Mouse (Mus musculus): Measurements from ENCODE around the gene Adssl1. TPM values are rescaled to one million over a fixed set of nuclear protein-coding genes. Genes with fewer than 3 reads are reported as not detected.
A peak's percentile ranks its signal among the peaks of the same experiment; 100 is the strongest.

Gene Adssl1
- polyA plus RNA-seq, 2 experiments from 2014 or later = 0.86 to 1.3 TPM

- no peak for ATAC-seq
Measured at GRCm38 (mm10) chr12:112623742-112624141, 3.9 kb downstream of the Adssl1 start.

- ATAC-seq = no peak
Measured at GRCm38 (mm10) chr12:112625700-112626099, 5.9 kb downstream of the Adssl1 start.

GRCm38 (mm10) chr12:112626455-112626854, 6.6 kb downstream of the Adssl1 start:
- no peak for ATAC-seq

- no peak for ATAC-seq
Measured at GRCm38 (mm10) chr12:112627097-112627881, 7.4 kb downstream of the Adssl1 start.

- ATAC-seq = no peak
Measured at GRCm38 (mm10) chr12:112628197-112628596, 8.4 kb downstream of the Adssl1 start.

GRCm38 (mm10) chr12:112628928-112629721, 9.3 kb downstream of the Adssl1 start:
- peak; percentile 71 for ATAC-seq

- ATAC-seq = no peak
Measured at GRCm38 (mm10) chr12:112630029-112630428, 10.2 kb downstream of the Adssl1 start.

GRCm38 (mm10) chr12:112630796-112631195, 11.0 kb downstream of the Adssl1 start:
- no peak for ATAC-seq

- no peak for ATAC-seq
Measured at GRCm38 (mm10) chr12:112631472-112631871, 11.6 kb downstream of the Adssl1 start.

GRCm38 (mm10) chr12:112632084-112632777, 12.4 kb downstream of the Adssl1 start:
- no peak for ATAC-seq

GRCm38 (mm10) chr12:112632907-112633306, 13.1 kb downstream of the Adssl1 start:
- ATAC-seq = no peak

GRCm38 (mm10) chr12:112633686-112634085, 13.8 kb downstream of the Adssl1 start:
- ATAC-seq = no peak

GRCm38 (mm10) chr12:112639526-112639925, 19.7 kb downstream of the Adssl1 start:
- ATAC-seq = no peak

- ATAC-seq = no peak
Measured at GRCm38 (mm10) chr12:112643126-112643525, 23.3 kb downstream of the Adssl1 start.

- peak; percentile 84 for ATAC-seq
Measured at GRCm38 (mm10) chr12:112644180-112644854, 24.5 kb downstream of the Adssl1 start, which contains the start of gene Siva1. Gene Siva1, plus strand, starts transcription at chr12:112644679.

GRCm38 (mm10) chr12:112644855-112645506, 25.1 kb downstream of the Adssl1 start:
- no peak for ATAC-seq

- no peak for ATAC-seq
Measured at GRCm38 (mm10) chr12:112646139-112646538, 26.3 kb downstream of the Adssl1 start.

GRCm38 (mm10) chr12:112648081-112648480, 28.2 kb downstream of the Adssl1 start:
- no peak for ATAC-seq

GRCm38 (mm10) chr12:112651778-112652439, 32.1 kb downstream of the Adssl1 start:
- ATAC-seq = no peak

- peak; percentile 81 for ATAC-seq
Measured at GRCm38 (mm10) chr12:112653157-112653824, 33.4 kb downstream of the Adssl1 start.

- no peak for ATAC-seq
Measured at GRCm38 (mm10) chr12:112654076-112654475, 34.2 kb downstream of the Adssl1 start.
